Mouse (Mus musculus): ENCODE measurements around the gene Ltb. TPM values are rescaled to one million over a fixed set of nuclear protein-coding genes. Genes with fewer than 3 reads are reported as not detected.

The Ltb gene
- polyA plus RNA-seq, 1 experiment = 531 TPM

- H3K27me3 ChIP-seq (ENCODE audit: control insufficient read depth, insufficient read depth, low read length) = no peaks in the 10 kb centered on the region
- TF ChIP-seq CTCF (IDR thresholded peaks at IDR 0.05; ENCODE audit: extremely low read depth, insufficient read depth, insufficient read length, insufficient replicate concordance) = no peak
- TF ChIP-seq POLR2A (IDR thresholded peaks at IDR 0.05; ENCODE audit: low read depth, low read length) = peak; percentile 85
- DNase-seq (ENCODE audit: low read depth in 1 of 2, low spot score in 2 of 2) = peak; percentile 94 to 95
- H3K4me3 ChIP-seq (ENCODE audit: extremely low read depth, insufficient read depth, insufficient read length) = peak within 1 kb of the TSS; percentile 87
- WGBS = under 1% methylated on average over 69 of the region's 69 CpGs
- peaks cover 22% of the 10 kb centered on the region for H3K36me3 ChIP-seq (ENCODE audit: control insufficient read depth, insufficient read depth, low read length)
- H3K4me1 ChIP-seq (ENCODE audit: control insufficient read depth, insufficient read depth, insufficient read length) = peaks cover 7% of the 10 kb centered on the region; the same call in 1 of the 2 replicates
- peak within 1 kb of the TSS; percentile 100 for H3K27ac ChIP-seq (ENCODE audit: insufficient read depth, low read length)
These were observed 47.2 kb downstream of the Ltb start, which contains the start of gene Ddx39b for GRCm38 (mm10) chr17:35241305-35242014. TSS of gene Ddx39b (plus strand) at chr17:35241746.

GRCm38 (mm10) chr17:35242015-35242941 lies 48.0 kb downstream of the Ltb start:
- peak in 1 of 2 experiments; percentile 57 for DNase-seq (ENCODE audit: low read depth in 1 of 2, low spot score in 2 of 2)
- Histone ChIP-seq H3K27ac (ENCODE audit: insufficient read depth, low read length) (peak overlapping the region; percentile 100), H3K27me3 (ENCODE audit: control insufficient read depth, insufficient read depth, low read length) (no peaks in the 10 kb centered on the region), H3K36me3 (ENCODE audit: control insufficient read depth, insufficient read depth, low read length) (peaks cover 29% of the 10 kb centered on the region), H3K4me3 (ENCODE audit: extremely low read depth, insufficient read depth, insufficient read length) (peak overlapping the region; percentile 87), H3K4me1 (ENCODE audit: control insufficient read depth, insufficient read depth, insufficient read length) (peaks cover 6% of the 10 kb centered on the region; the same call in 1 of the 2 replicates)
- no peak for TF ChIP-seq CTCF (IDR thresholded peaks at IDR 0.05; ENCODE audit: extremely low read depth, insufficient read depth, insufficient read length, insufficient replicate concordance)
- TF ChIP-seq POLR2A (IDR thresholded peaks at IDR 0.05; ENCODE audit: low read depth, low read length) = no peak
- under 1% methylated on average over 55 of the region's 55 CpGs for WGBS

- TF ChIP-seq CTCF (IDR thresholded peaks at IDR 0.05; ENCODE audit: extremely low read depth, insufficient read depth, insufficient read length, insufficient replicate concordance) (peak; percentile 5; the same call in 1 of the 2 replicates), POLR2A (IDR thresholded peaks at IDR 0.05; ENCODE audit: low read depth, low read length) (no peak)
- 5% methylated on average over 16 of the region's 16 CpGs for WGBS
- H3K27ac ChIP-seq (ENCODE audit: insufficient read depth, low read length) = peak overlapping the region; percentile 100; the same call in 1 of the 2 replicates
- H3K4me1 ChIP-seq (ENCODE audit: control insufficient read depth, insufficient read depth, insufficient read length) = peaks cover 6% of the 10 kb centered on the region; the same call in 1 of the 2 replicates
- no peaks in the 10 kb centered on the region for H3K27me3 ChIP-seq (ENCODE audit: control insufficient read depth, insufficient read depth, low read length)
- DNase-seq (ENCODE audit: low read depth in 1 of 2, low spot score in 2 of 2) = no peak
- peak overlapping the region; percentile 87 for H3K4me3 ChIP-seq (ENCODE audit: extremely low read depth, insufficient read depth, insufficient read length)
- H3K36me3 ChIP-seq (ENCODE audit: control insufficient read depth, insufficient read depth, low read length) = peaks cover 36% of the 10 kb centered on the region
These were observed 48.8 kb downstream of the Ltb start for GRCm38 (mm10) chr17:35243086-35243485.

- Histone ChIP-seq H3K27me3 (ENCODE audit: control insufficient read depth, insufficient read depth, low read length) (no peaks in the 10 kb centered on the region), H3K4me1 (ENCODE audit: control insufficient read depth, insufficient read depth, insufficient read length) (peaks cover 6% of the 10 kb centered on the region; the same call in 1 of the 2 replicates), H3K36me3 (ENCODE audit: control insufficient read depth, insufficient read depth, low read length) (peaks cover 52% of the 10 kb centered on the region), H3K27ac (ENCODE audit: insufficient read depth, low read length) (no peak overlapping the region), H3K4me3 (ENCODE audit: extremely low read depth, insufficient read depth, insufficient read length) (no peak overlapping the region)
- TF ChIP-seq POLR2A (IDR thresholded peaks at IDR 0.05; ENCODE audit: low read depth, low read length) (no peak), CTCF (IDR thresholded peaks at IDR 0.05; ENCODE audit: extremely low read depth, insufficient read depth, insufficient read length, insufficient replicate concordance) (no peak)
- WGBS = 68% methylated on average over 2 of the region's 2 CpGs
- DNase-seq (ENCODE audit: low read depth in 1 of 2, low spot score in 2 of 2) = no peak
These were observed 50.8 kb downstream of the Ltb start for GRCm38 (mm10) chr17:35244999-35245398.

Other genes starting within 250 kb of the Ltb start
- gene Hspa1b, start 235.2 kb upstream of the Ltb start, polyA plus RNA-seq (2012; rRNA removed) = 7.6 and 12.5 TPM in 2 replicates
- gene Gm20481, start 224.5 kb upstream of the Ltb start, polyA plus RNA-seq (2012; rRNA removed) = not detected in 2 replicates
- gene Hspa1a, start 222.3 kb upstream of the Ltb start, polyA plus RNA-seq (2012; rRNA removed) = 4.2 and 6.7 TPM in 2 replicates
- 0.05 and 0.06 TPM in 2 replicates for gene Hspa1l, start 221.7 kb upstream of the Ltb start, polyA plus RNA-seq (2012; rRNA removed)
- gene Lsm2, start 212.6 kb upstream of the Ltb start, polyA plus RNA-seq (2012; rRNA removed) = 60.7 and 65.2 TPM in 2 replicates
- gene Vars, start 193.5 kb upstream of the Ltb start, polyA plus RNA-seq (2012; rRNA removed) = 489 and 697 TPM in 2 replicates
- gene Vwa7, start 177.9 kb upstream of the Ltb start, polyA plus RNA-seq (2012; rRNA removed) = 0.72 and 0.90 TPM in 2 replicates
- gene Sapcd1, start 166.4 kb upstream of the Ltb start, polyA plus RNA-seq (2012; rRNA removed) = 7.3 and 14.7 TPM in 2 replicates
- gene Msh5, start 147.7 kb upstream of the Ltb start, polyA plus RNA-seq (2012; rRNA removed) = 8.6 and 9.5 TPM in 2 replicates
- gene Clic1, start 144.5 kb upstream of the Ltb start, polyA plus RNA-seq (2012; rRNA removed) = 123 and 134 TPM in 2 replicates
- gene Ddah2, start 135.4 kb upstream of the Ltb start, polyA plus RNA-seq (2012; rRNA removed) = 18.4 and 18.9 TPM in 2 replicates
- gene Ly6g6c, start 129.1 kb upstream of the Ltb start, polyA plus RNA-seq (2012; rRNA removed) = 0.47 and 0.59 TPM in 2 replicates
- gene Mpig6b, start 128.3 kb upstream of the Ltb start, polyA plus RNA-seq (2012; rRNA removed) = 4.8 and 5.6 TPM in 2 replicates
- gene Ly6g6e, start 117.5 kb upstream of the Ltb start, polyA plus RNA-seq (2012; rRNA removed) = 0.31 and 0.39 TPM in 2 replicates
- gene Ly6g6d, start 116.4 kb upstream of the Ltb start, polyA plus RNA-seq (2012; rRNA removed) = 1.3 and 1.8 TPM in 2 replicates
- gene Ly6g6f, start 108.8 kb upstream of the Ltb start, polyA plus RNA-seq (2012; rRNA removed) = 7.8 and 9.7 TPM in 2 replicates
- 119 and 154 TPM in 2 replicates for gene Abhd16a, start 105.2 kb upstream of the Ltb start, polyA plus RNA-seq (2012; rRNA removed)
- not detected in 2 replicates for gene Ly6g5c, start 86.2 kb upstream of the Ltb start, polyA plus RNA-seq (2012; rRNA removed)
- gene Ly6g5b, start 79.0 kb upstream of the Ltb start, polyA plus RNA-seq (2012; rRNA removed) = 2.4 and 2.9 TPM in 2 replicates
- gene Gpank1, start 73.0 kb upstream of the Ltb start, polyA plus RNA-seq (2012; rRNA removed) = 20.9 and 29.9 TPM in 2 replicates
- gene Csnk2b, start 72.4 kb upstream of the Ltb start, polyA plus RNA-seq (2012; rRNA removed) = 176 and 238 TPM in 2 replicates
- gene D17H6S53E, start 68.1 kb upstream of the Ltb start, polyA plus RNA-seq (2012; rRNA removed) = 6.8 and 10.0 TPM in 2 replicates
- 0.12 and 0.18 TPM in 2 replicates for gene Apom, start 62.4 kb upstream of the Ltb start, polyA plus RNA-seq (2012; rRNA removed)
- gene Bag6, start 59.3 kb upstream of the Ltb start, polyA plus RNA-seq (2012; rRNA removed) = 166 and 202 TPM in 2 replicates
- gene Prrc2a, start 29.5 kb upstream of the Ltb start, polyA plus RNA-seq (2012; rRNA removed) = 362 and 462 TPM in 2 replicates
- 8.3 and 10.2 TPM in 2 replicates for gene Aif1, start 18.4 kb upstream of the Ltb start, polyA plus RNA-seq (2012; rRNA removed)
- 109 and 112 TPM in 2 replicates for gene Lst1, start 6.0 kb upstream of the Ltb start, polyA plus RNA-seq (2012; rRNA removed)
- 7.5 and 13.2 TPM in 2 replicates for gene Tnf, start 7.6 kb downstream of the Ltb start, polyA plus RNA-seq (2012; rRNA removed)
- 24.8 and 26.8 TPM in 2 replicates for gene Lta, start 10.9 kb downstream of the Ltb start, polyA plus RNA-seq (2012; rRNA removed)
- gene Gm16181, start 26.4 kb downstream of the Ltb start, polyA plus RNA-seq (2012; rRNA removed) = 0.34 TPM in 1 of 2 replicates, not detected in the other
- 5.0 TPM in 2 replicates for gene Atp6v1g2, start 39.2 kb downstream of the Ltb start, polyA plus RNA-seq (2012; rRNA removed)
- 16.9 and 29.1 TPM in 2 replicates for gene Nfkbil1, start 41.4 kb downstream of the Ltb start, polyA plus RNA-seq (2012; rRNA removed)
- 284 and 323 TPM in 2 replicates for gene Ddx39b, start 47.3 kb downstream of the Ltb start, polyA plus RNA-seq (2012; rRNA removed)
- 1,148 and 1,488 TPM in 2 replicates for gene H2-D1, start 68.3 kb downstream of the Ltb start, polyA plus RNA-seq (2012; rRNA removed)
- not detected in 2 replicates for gene H2-Q1, start 126.0 kb downstream of the Ltb start, polyA plus RNA-seq (2012; rRNA removed)
- gene H2-Q2, start 147.8 kb downstream of the Ltb start, polyA plus RNA-seq (2012; rRNA removed) = 0.48 and 0.58 TPM in 2 replicates
- 249 and 304 TPM in 2 replicates for gene H2-Q4, start 185.2 kb downstream of the Ltb start, polyA plus RNA-seq (2012; rRNA removed)
- gene H2-Q6, start 230.4 kb downstream of the Ltb start, polyA plus RNA-seq (2012; rRNA removed) = 239 and 253 TPM in 2 replicates
- gene H2-Q7, start 244.7 kb downstream of the Ltb start, polyA plus RNA-seq (2012; rRNA removed) = 667 and 745 TPM in 2 replicates

All from spleen, adult 2 months (tissue).